Mouse (Mus musculus) embryonic facial prominence, embryonic 10.5 days (tissue): ENCODE measurements around the gene Lrrc36. TPM values are rescaled to one million over a fixed set of nuclear protein-coding genes. Genes with fewer than 3 reads are reported as not detected.

Experiments used
- DNase-seq: peaks from one replicate; pipeline ENCODE4 v3.0.0-alpha.2; 2017; ENCODE audit warnings: low spot score
- H3K27ac ChIP-seq: fragments of 300-500 bp; sonication (generic); replicated peaks from 2 replicates; pipeline ENCODE4 v1.5.1; 2016; ENCODE audit warnings: mild to moderate bottlenecking
- H3K27me3 ChIP-seq: fragments of 300-500 bp; sonication (generic); replicated peaks from 2 replicates; pipeline ENCODE4 v1.6.1; 2016; ENCODE audit warnings: low read depth, mild to moderate bottlenecking; ENCODE audit not compliant: poor library complexity, severe bottlenecking
- H3K36me3 ChIP-seq: fragments of 300-500 bp; sonication (generic); replicated peaks from 2 replicates; pipeline ENCODE4 v1.6.1; 2016; ENCODE audit warnings: mild to moderate bottlenecking, moderate library complexity
- H3K4me1 ChIP-seq: fragments of 300-500 bp; sonication (generic); 2 replicates; pipeline ENCODE4 v1.6.1; 2016
- H3K4me3 ChIP-seq: fragments of 300-500 bp; sonication (generic); 2 replicates; pipeline ENCODE4 v1.5.1; 2016; ENCODE audit warnings: mild to moderate bottlenecking, moderate library complexity
- H3K9me3 ChIP-seq: fragments of 300-500 bp; sonication (generic); 2 replicates; pipeline ENCODE4 v1.6.1; 2016; ENCODE audit warnings: mild to moderate bottlenecking
- WGBS: fragments of 180-500 bp; shearing (Covaris S2); methylation state at CpG from one replicate; pipeline ENCODE4 v1.1.7; 2016; 5-methylcytosine and 5-hydroxymethylcytosine counted together
- polyA plus RNA-seq: library from polyadenylated mRNA; unstranded; fragments of >200 nt; fragmentation: Nextera tagmentation; extraction: Ambion mirVana; gene quantifications from 2 replicates; pipeline ENCODE4 v1.2.1, GENCODE M21; 2016

Lrrc36 gene
- polyA plus RNA-seq, 1 experiment from 2014 or later, result 0.29 TPM

GRCm38 (mm10) chr8:105434136-105434535 is 20.8 kb downstream of the Lrrc36 start:
- no peaks in the 10 kb centered on the region for H3K27me3 ChIP-seq
- no peak overlapping the region for H3K4me3 ChIP-seq
- H3K4me1 ChIP-seq, result peaks cover 23% of the 10 kb centered on the region
- no peak for DNase-seq
- H3K9me3 ChIP-seq, result no peaks in the 10 kb centered on the region
- H3K36me3 ChIP-seq, result no peaks in the 10 kb centered on the region
- no peak overlapping the region for H3K27ac ChIP-seq
- WGBS, result 80% methylated on average over 5 of the region's 5 CpGs

GRCm38 (mm10) chr8:105436218-105436617 is 22.8 kb downstream of the Lrrc36 start:
- peaks cover 23% of the 10 kb centered on the region for H3K4me1 ChIP-seq
- no peaks in the 10 kb centered on the region for H3K9me3 ChIP-seq
- no peak for DNase-seq
- H3K36me3 ChIP-seq, result no peaks in the 10 kb centered on the region
- H3K27me3 ChIP-seq, result 0 out of 2 replicates have a peak, but pooled peaks cover 4% of the 10 kb centered on the region
- WGBS, result 76% methylated on average over 5 of the region's 5 CpGs
- H3K27ac ChIP-seq, result no peak overlapping the region
- no peak overlapping the region for H3K4me3 ChIP-seq

GRCm38 (mm10) chr8:105437078-105437748 is 23.8 kb downstream of the Lrrc36 start:
- H3K4me3 ChIP-seq, result no peak overlapping the region

GRCm38 (mm10) chr8:105438865-105439264 is 25.5 kb downstream of the Lrrc36 start:
- peak; percentile 64 for DNase-seq
- Histone ChIP-seq H3K9me3 (no peaks in the 10 kb centered on the region), H3K27ac (no peak overlapping the region), H3K4me1 (peaks cover 2% of the 10 kb centered on the region; the same call in 1 of the 2 replicates), H3K27me3 (peaks cover 9% of the 10 kb centered on the region; the same call in 1 of the 2 replicates), H3K4me3 (no peak overlapping the region), H3K36me3 (no peaks in the 10 kb centered on the region)
- 37% methylated on average over 5 of the region's 5 CpGs for WGBS

More at GRCm38 (mm10) chr8:105437078-105437748, 23.8 kb downstream of the Lrrc36 start:
- Histone ChIP-seq H3K27me3 (peaks cover 4% of the 10 kb centered on the region; the same call in 1 of the 2 replicates), H3K4me1 (peaks cover 17% of the 10 kb centered on the region), H3K9me3 (no peaks in the 10 kb centered on the region), H3K36me3 (no peaks in the 10 kb centered on the region), H3K27ac (no peak overlapping the region)
- no peak for DNase-seq
- WGBS, result 86% methylated on average over 5 of the region's 5 CpGs

- Histone ChIP-seq H3K27ac (no peak overlapping the region), H3K4me3 (no peak overlapping the region), H3K27me3 (peaks cover 9% of the 10 kb centered on the region; the same call in 1 of the 2 replicates), H3K9me3 (no peaks in the 10 kb centered on the region), H3K4me1 (peaks cover 13% of the 10 kb centered on the region), H3K36me3 (no peaks in the 10 kb centered on the region)
- 8% methylated on average over 6 of the region's 6 CpGs for WGBS
- peak; percentile 77 for DNase-seq
Measured at GRCm38 (mm10) chr8:105441433-105441832, 28.1 kb downstream of the Lrrc36 start.

GRCm38 (mm10) chr8:105442661-105443060 is 29.3 kb downstream of the Lrrc36 start:
- WGBS, result 90% methylated on average over 5 of the region's 5 CpGs
- Histone ChIP-seq H3K4me3 (no peak overlapping the region), H3K27ac (no peak overlapping the region), H3K4me1 (peaks cover 14% of the 10 kb centered on the region), H3K27me3 (peaks cover 9% of the 10 kb centered on the region; the same call in 1 of the 2 replicates), H3K36me3 (no peaks in the 10 kb centered on the region), H3K9me3 (no peaks in the 10 kb centered on the region)
- no peak for DNase-seq

- Histone ChIP-seq H3K27ac (peak overlapping the region; percentile 62), H3K4me1 (peaks cover 14% of the 10 kb centered on the region), H3K9me3 (no peaks in the 10 kb centered on the region), H3K36me3 (no peaks in the 10 kb centered on the region), H3K4me3 (no peak overlapping the region), H3K27me3 (peaks cover 5% of the 10 kb centered on the region; the same call in 1 of the 2 replicates)
- no peak for DNase-seq
- 37% methylated on average over 11 of the region's 11 CpGs for WGBS
Measured at GRCm38 (mm10) chr8:105445296-105446126, 32.1 kb downstream of the Lrrc36 start.

- Histone ChIP-seq H3K27ac (peak overlapping the region; percentile 62), H3K4me1 (peaks cover 14% of the 10 kb centered on the region), H3K4me3 (no peak overlapping the region), H3K36me3 (no peaks in the 10 kb centered on the region), H3K9me3 (no peaks in the 10 kb centered on the region), H3K27me3 (peaks cover 5% of the 10 kb centered on the region; the same call in 1 of the 2 replicates)
- DNase-seq, result peak; percentile 43
- WGBS, result 21% methylated on average over 4 of the region's 4 CpGs
Measured at GRCm38 (mm10) chr8:105446127-105446552, 32.8 kb downstream of the Lrrc36 start.

GRCm38 (mm10) chr8:105448188-105448587 is 34.8 kb downstream of the Lrrc36 start:
- 93% methylated on average over 3 of the region's 3 CpGs for WGBS
- Histone ChIP-seq H3K9me3 (no peaks in the 10 kb centered on the region), H3K4me3 (no peak overlapping the region), H3K4me1 (peaks cover 14% of the 10 kb centered on the region), H3K27ac (no peak overlapping the region), H3K36me3 (no peaks in the 10 kb centered on the region), H3K27me3 (no peaks in the 10 kb centered on the region; the same call in 1 of the 2 replicates)
- DNase-seq, result no peak

- no peak overlapping the region for H3K4me3 ChIP-seq
- DNase-seq, result no peak
- H3K27ac ChIP-seq, result no peak overlapping the region
- WGBS, result 87% methylated on average over 5 of the region's 5 CpGs
- no peaks in the 10 kb centered on the region; the same call in 1 of the 2 replicates for H3K27me3 ChIP-seq
- H3K36me3 ChIP-seq, result no peaks in the 10 kb centered on the region
- H3K4me1 ChIP-seq, result peaks cover 14% of the 10 kb centered on the region
- H3K9me3 ChIP-seq, result no peaks in the 10 kb centered on the region
Measured at GRCm38 (mm10) chr8:105448596-105448995, 35.2 kb downstream of the Lrrc36 start.

- no peak overlapping the region for H3K27ac ChIP-seq
- 71% methylated on average over 1 of the region's 1 CpGs for WGBS
- no peaks in the 10 kb centered on the region for H3K9me3 ChIP-seq
Measured at GRCm38 (mm10) chr8:105450977-105451376, 37.6 kb downstream of the Lrrc36 start.

GRCm38 (mm10) chr8:105451903-105452603 is 38.7 kb downstream of the Lrrc36 start:
- no peak for DNase-seq
- H3K9me3 ChIP-seq, result no peaks in the 10 kb centered on the region
- WGBS, result 70% methylated on average over 15 of the region's 15 CpGs
- no peak overlapping the region for H3K4me3 ChIP-seq
- no peaks in the 10 kb centered on the region for H3K36me3 ChIP-seq
- no peaks in the 10 kb centered on the region for H3K4me1 ChIP-seq
- H3K27ac ChIP-seq, result no peak overlapping the region
- no peaks in the 10 kb centered on the region for H3K27me3 ChIP-seq

More at GRCm38 (mm10) chr8:105450977-105451376, 37.6 kb downstream of the Lrrc36 start:
- no peak for DNase-seq
- Histone ChIP-seq H3K4me3 (no peak overlapping the region), H3K27me3 (no peaks in the 10 kb centered on the region), H3K36me3 (no peaks in the 10 kb centered on the region), H3K4me1 (peaks cover 5% of the 10 kb centered on the region)
